Mouse (Mus musculus): ENCODE data around the gene Eya2.

GRCm38 (mm10) chr2:165751068-165751467 lies 156.2 kb downstream of the Eya2 start:
- no peak for TF ChIP-seq CTCF (IDR thresholded peaks at IDR 0.05; ENCODE audit: extremely low read depth, insufficient read depth, insufficient read length, insufficient replicate concordance)
- TF ChIP-seq POLR2A (IDR thresholded peaks at IDR 0.05; ENCODE audit: low read depth, low read length), result no peak
